Mouse (Mus musculus) neural tube, embryonic 15.5 days (tissue): ENCODE results near the gene Poll. TPM values are rescaled to one million over a fixed set of nuclear protein-coding genes. Genes with fewer than 3 reads are reported as not detected.
A peak's percentile ranks its signal among the peaks of the same experiment; 100 is the strongest.

Source experiments
- ATAC-seq: fragments of 200-750 bp; cut with Nextera tagmentation; 2 replicates; pipeline ENCODE4 v1.8.0; 2017; ENCODE audit warnings: mild to moderate bottlenecking, moderate TSS enrichment, moderate library complexity; ENCODE audit not compliant: low FRiP score
- H3K27ac ChIP-seq: fragments of 300-500 bp; sonication (generic); replicated peaks from 2 replicates; pipeline ENCODE4 v1.5.1; 2015; ENCODE audit warnings: mild to moderate bottlenecking, inconsistent platforms
- H3K27me3 ChIP-seq: fragments of 300-500 bp; sonication (generic); replicated peaks from 2 replicates; pipeline ENCODE4 v1.6.1; 2015; ENCODE audit warnings: inconsistent platforms
- H3K36me3 ChIP-seq: fragments of 300-500 bp; sonication (generic); 2 replicates; pipeline ENCODE4 v1.6.1; 2015; ENCODE audit warnings: inconsistent platforms
- H3K4me1 ChIP-seq: fragments of 300-500 bp; sonication (generic); 2 replicates; pipeline ENCODE4 v1.6.1; 2015; ENCODE audit warnings: inconsistent platforms
- H3K4me2 ChIP-seq: fragments of 300-500 bp; sonication (generic); 2 replicates; pipeline ENCODE4 v1.6.1; 2015; ENCODE audit warnings: inconsistent platforms, mild to moderate bottlenecking, moderate library complexity
- H3K4me3 ChIP-seq: fragments of 300-500 bp; sonication (generic); replicated peaks from 2 replicates; pipeline ENCODE4 v1.5.1; 2015; ENCODE audit warnings: mild to moderate bottlenecking, inconsistent platforms
- H3K9ac ChIP-seq: fragments of 300-500 bp; sonication (generic); replicated peaks from 2 replicates; pipeline ENCODE4 v1.6.1; 2015; ENCODE audit warnings: mild to moderate bottlenecking, inconsistent platforms
- H3K9me3 ChIP-seq: fragments of 300-500 bp; sonication (generic); replicated peaks from 2 replicates; pipeline ENCODE4 v1.6.1; 2016; ENCODE audit warnings: inconsistent platforms
- WGBS: fragments of 180-500 bp; shearing (Covaris S2); methylation state at CpG from one replicate; pipeline ENCODE4 v1.1.7; 2015; ENCODE audit warnings: mixed read lengths; 5-methylcytosine and 5-hydroxymethylcytosine counted together
- polyA plus RNA-seq: library from polyadenylated mRNA; unstranded; fragments of >200 nt; fragmentation: Nextera tagmentation; extraction: Ambion mirVana; gene quantifications from 2 replicates; pipeline ENCODE4 v1.2.1, GENCODE M21; 2015

Gene Poll
- polyA plus RNA-seq, 1 experiment from 2014 or later, result 11.0 TPM

DNA sequence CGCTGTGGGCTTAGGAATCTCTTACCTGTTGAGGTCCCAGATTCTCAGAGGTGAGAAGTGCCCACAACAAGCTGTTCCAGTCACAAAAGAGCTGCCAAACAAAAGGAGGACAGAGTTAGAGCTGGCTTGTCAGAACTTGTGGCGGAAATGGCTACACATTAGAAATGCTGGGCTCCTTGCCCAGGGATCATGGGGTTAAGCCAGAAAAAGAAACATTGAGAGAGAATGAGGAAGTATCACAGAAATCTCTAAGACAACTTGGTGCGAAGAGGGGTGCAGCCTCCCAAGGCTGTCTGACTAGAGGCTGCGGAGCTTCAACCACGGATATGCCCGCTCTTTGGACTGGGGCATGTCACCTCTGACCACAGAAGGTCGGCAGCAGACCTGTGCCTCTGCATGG, 31.4 kb upstream of the Poll start:
- ATAC-seq, result no peak
- Histone ChIP-seq H3K9ac (no peak overlapping the region), H3K4me1 (peaks cover 8% of the 10 kb centered on the region), H3K36me3 (peaks cover 18% of the 10 kb centered on the region), H3K4me2 (no peak overlapping the region), H3K4me3 (no peak overlapping the region), H3K27ac (no peak overlapping the region), H3K27me3 (no peaks in the 10 kb centered on the region; the same call in 1 of the 2 replicates), H3K9me3 (no peaks in the 10 kb centered on the region)
- WGBS, result 89% methylated on average over 7 of the region's 7 CpGs

DNA sequence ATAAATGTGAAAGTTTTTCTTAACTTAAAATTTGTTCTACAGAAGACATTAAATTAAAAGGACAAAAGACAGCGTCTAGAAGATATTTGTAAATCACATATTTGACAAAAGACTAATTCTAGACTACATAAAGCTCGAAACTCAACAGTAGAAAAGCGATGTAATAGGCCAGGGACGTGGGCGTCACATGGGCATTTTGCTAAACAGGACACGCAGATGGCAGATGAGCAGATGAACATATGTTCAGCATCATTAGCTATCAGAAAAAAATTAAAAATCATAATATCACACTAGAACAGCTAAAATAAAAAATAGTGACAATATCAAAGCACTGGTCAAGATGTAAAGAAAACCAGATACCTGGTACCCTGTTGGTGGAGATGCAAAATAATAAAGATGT, 29.4 kb upstream of the Poll start:
- Histone ChIP-seq H3K4me3 (no peak overlapping the region), H3K9ac (no peak overlapping the region), H3K4me2 (no peak overlapping the region), H3K4me1 (no peaks in the 10 kb centered on the region), H3K27ac (no peak overlapping the region), H3K9me3 (no peaks in the 10 kb centered on the region), H3K36me3 (peaks cover 21% of the 10 kb centered on the region), H3K27me3 (peaks cover 4% of the 10 kb centered on the region)
- 90% methylated on average over 6 of the region's 6 CpGs for WGBS
- ATAC-seq, result no peak

DNA sequence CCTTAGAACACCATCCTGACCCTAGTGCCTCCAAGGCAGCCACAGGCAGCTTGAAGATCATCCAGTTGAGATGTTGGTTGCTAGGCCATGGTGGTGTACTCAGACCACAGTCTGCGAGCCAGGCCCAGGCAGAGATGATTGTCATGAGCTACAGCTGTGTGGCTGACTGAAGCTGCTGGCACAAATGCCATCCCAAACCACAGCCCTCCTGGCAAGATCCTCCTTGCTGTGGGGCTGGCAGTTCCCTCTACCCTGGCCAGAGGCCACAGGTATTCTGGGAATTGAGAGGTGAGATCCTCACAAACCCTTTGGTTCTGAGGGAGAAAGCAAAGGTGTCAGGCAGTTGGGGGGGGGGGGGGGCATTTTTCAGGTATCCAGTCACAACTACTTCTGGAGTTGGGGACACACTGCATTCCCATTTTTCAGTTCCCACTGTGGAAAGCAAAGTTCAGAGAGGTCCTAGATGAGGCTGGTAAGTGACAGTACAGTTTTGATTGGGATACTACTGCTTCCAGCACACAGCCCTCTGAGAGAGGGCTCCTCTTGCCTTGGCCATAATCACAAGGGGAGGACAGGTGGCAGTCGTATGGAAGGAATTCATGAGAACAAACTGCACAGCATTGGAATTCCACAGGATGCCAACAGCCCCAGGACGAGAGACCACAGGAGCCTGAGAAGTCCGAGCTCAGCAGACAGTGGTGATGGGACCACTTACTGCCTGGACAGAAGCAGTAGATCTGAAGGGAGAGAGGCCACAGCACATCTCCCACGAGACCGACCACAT, 27.4 kb upstream of the Poll start:
- Histone ChIP-seq H3K4me2 (no peak overlapping the region), H3K27me3 (peaks cover 4% of the 10 kb centered on the region), H3K9ac (no peak overlapping the region), H3K27ac (no peak overlapping the region), H3K9me3 (no peaks in the 10 kb centered on the region), H3K4me1 (no peaks in the 10 kb centered on the region), H3K36me3 (peaks cover 23% of the 10 kb centered on the region), H3K4me3 (no peak overlapping the region)
- ATAC-seq, result no peak
- 87% methylated on average over 6 of the region's 6 CpGs for WGBS

DNA sequence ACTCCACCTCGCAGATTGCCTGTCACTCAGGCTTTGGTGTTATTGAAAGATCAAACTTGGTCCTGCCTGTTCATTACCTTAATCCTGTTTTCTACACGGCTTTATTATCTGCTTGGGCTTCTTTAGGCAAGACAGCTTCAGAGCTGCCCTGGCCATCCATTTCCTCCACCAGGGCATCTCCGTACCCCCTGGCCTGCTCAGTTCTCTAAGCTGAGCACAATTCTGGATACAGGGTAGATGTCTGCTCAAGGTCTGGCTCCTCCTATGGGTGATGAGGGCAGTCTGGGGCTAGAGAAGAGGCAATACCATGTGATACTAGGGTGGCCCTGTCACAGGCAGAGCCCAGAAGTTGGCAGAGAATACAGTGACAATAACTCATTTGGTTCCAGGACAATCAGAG, 26.5 kb upstream of the Poll start:
- no peak overlapping the region for H3K4me3 ChIP-seq
- no peak overlapping the region for H3K4me2 ChIP-seq
- H3K27ac ChIP-seq, result no peak overlapping the region
- no peak overlapping the region for H3K9ac ChIP-seq
- ATAC-seq, result no peak
- H3K4me1 ChIP-seq, result peaks cover 8% of the 10 kb centered on the region
- H3K36me3 ChIP-seq, result peaks cover 20% of the 10 kb centered on the region
- WGBS, result 79% methylated on average over 3 of the region's 3 CpGs
- H3K9me3 ChIP-seq, result no peaks in the 10 kb centered on the region
- H3K27me3 ChIP-seq, result peaks cover 4% of the 10 kb centered on the region

DNA sequence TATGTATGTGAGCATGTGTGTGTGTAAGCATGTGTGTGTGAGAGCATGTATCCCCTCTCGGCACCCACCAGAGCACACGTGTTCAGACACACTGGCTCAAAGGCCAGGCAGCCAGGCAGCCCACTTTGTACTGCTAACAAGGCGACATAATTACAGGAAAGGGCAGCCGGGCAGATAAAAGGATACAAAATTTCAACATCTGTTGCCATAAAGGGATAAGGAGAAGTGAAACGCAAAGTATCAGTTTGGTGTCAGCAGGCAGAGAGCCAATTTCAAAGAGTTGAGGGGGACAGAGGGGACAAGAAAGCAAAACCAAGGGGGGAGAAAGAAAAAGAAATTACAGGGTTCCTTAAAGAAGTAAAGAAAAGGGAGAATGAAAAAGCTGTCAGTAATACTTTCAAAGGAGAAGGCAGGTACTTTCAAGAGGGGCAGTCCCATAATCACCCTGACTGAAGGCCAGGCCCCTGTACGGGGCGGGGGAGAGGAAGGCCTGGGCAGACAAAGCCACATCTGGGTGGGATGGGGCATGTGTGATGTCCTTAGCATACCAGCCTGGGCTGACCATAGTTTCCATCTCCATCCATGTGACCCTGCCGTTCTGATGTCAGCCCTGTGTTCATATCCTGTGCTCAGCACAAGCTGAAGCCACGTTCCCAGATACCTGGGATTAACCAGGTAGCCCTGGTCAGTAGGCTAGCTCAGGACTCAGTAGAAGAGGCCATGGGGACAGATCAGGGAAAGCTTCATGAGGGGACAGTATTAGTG, 24.7 kb upstream of the Poll start:
- peaks cover 8% of the 10 kb centered on the region; the same call in 1 of the 2 replicates for H3K36me3 ChIP-seq
- H3K4me2 ChIP-seq, result no peak overlapping the region
- peaks cover 4% of the 10 kb centered on the region for H3K27me3 ChIP-seq
- H3K9ac ChIP-seq, result no peak overlapping the region
- 73% methylated on average over 9 of the region's 9 CpGs for WGBS
- ATAC-seq, result no peak
- no peak overlapping the region for H3K27ac ChIP-seq
- peaks cover 14% of the 10 kb centered on the region for H3K4me1 ChIP-seq
- H3K4me3 ChIP-seq, result no peak overlapping the region
- no peaks in the 10 kb centered on the region for H3K9me3 ChIP-seq

DNA sequence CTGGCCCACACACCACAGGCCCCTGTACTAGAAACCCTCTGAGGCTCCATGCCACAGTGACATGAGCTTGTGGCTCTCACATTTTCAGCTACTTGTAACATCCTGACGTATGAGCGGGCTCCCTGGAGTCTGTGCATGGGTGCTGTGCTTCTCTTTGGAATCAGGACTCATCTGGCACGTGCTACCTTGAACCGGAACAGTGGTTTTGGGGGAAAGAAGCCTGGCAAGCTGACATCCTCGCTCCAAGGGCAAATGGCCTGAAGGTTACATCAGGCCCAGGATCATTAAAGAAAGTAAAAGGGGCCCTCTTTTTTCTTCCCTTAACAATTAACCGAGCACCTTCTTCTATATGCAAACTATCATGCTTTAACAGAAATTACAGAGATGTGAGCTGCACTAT, 22.8 kb upstream of the Poll start:
- Histone ChIP-seq H3K4me2 (no peak overlapping the region), H3K36me3 (peaks cover 19% of the 10 kb centered on the region), H3K4me1 (peaks cover 17% of the 10 kb centered on the region), H3K27ac (no peak overlapping the region), H3K4me3 (no peak overlapping the region), H3K9ac (no peak overlapping the region), H3K9me3 (no peaks in the 10 kb centered on the region), H3K27me3 (peaks cover 4% of the 10 kb centered on the region)
- WGBS, result 85% methylated on average over 6 of the region's 6 CpGs
- no peak for ATAC-seq

DNA sequence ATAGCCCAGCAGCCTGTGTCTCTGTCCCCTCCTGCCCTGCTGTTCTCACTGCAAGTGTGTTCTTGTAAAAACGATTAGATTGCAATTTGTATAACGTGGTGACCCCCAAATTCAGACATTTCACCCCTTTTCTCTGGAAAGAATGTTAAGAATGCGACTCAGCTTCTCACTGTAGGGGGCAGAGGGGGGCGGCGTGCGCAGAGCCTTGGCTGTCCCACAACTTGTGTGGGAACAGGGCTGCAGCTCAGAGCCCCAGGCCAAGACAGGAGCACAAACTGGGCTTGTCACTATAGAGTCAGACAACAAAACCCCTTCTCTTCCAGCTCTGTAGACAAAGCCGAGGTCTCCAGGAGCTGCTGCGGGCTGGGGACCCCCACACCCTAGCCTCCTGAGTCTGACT, 21.8 kb upstream of the Poll start:
- WGBS, result 16% methylated on average over 8 of the region's 8 CpGs
- no peak overlapping the region for H3K4me2 ChIP-seq
- H3K4me1 ChIP-seq, result peaks cover 17% of the 10 kb centered on the region
- no peaks in the 10 kb centered on the region for H3K9me3 ChIP-seq
- no peak for ATAC-seq
- H3K27me3 ChIP-seq, result peaks cover 4% of the 10 kb centered on the region
- H3K9ac ChIP-seq, result no peak overlapping the region
- H3K4me3 ChIP-seq, result no peak overlapping the region
- H3K27ac ChIP-seq, result no peak overlapping the region
- peaks cover 24% of the 10 kb centered on the region for H3K36me3 ChIP-seq

DNA sequence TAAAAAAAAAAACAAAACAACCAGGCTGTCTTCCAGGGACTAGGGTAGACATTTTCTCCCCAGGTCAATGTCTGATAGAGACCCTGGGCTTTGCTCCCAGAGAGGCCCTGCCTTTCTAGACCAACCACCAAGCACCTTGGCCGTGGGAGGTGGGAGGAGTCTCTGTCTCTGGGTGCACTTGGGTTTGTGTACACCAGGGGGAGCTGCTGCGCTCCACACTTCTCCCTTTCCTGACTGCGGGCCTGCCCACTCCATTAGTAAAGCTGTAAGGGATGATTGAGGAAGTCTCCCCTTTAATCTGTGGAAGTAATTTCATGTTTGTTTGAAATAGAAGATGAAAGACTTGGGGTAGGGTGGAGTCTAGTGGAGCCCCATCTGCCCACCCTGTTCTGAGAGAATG, 20.9 kb upstream of the Poll start:
- H3K27ac ChIP-seq, result no peak overlapping the region
- H3K9ac ChIP-seq, result no peak overlapping the region
- H3K27me3 ChIP-seq, result peaks cover under 1% of the 10 kb centered on the region; the same call in 1 of the 2 replicates
- no peak overlapping the region for H3K4me2 ChIP-seq
- 50% methylated on average over 3 of the region's 3 CpGs for WGBS
- H3K36me3 ChIP-seq, result peaks cover 30% of the 10 kb centered on the region
- H3K4me3 ChIP-seq, result no peak overlapping the region
- H3K4me1 ChIP-seq, result peaks cover 17% of the 10 kb centered on the region
- no peaks in the 10 kb centered on the region for H3K9me3 ChIP-seq
- no peak for ATAC-seq

DNA sequence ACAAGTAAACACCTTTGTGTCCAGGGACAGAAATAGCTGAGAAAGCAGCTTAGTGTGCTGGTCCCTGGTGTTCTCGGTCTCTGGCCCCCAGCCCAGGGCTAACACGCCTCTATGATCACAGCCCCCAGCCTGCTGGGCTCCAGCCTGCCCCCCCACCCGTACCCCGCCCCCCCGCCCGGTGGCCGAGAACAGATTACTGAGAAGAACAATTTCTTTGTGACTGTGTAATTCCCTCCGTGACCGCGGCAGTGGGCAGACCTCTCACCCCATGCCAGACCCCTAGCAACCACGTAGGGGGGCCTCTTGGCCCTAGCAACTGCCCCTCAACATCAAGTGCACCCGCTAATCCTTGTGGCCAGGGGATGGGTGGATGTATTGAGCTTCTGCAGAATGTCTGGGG, 19.9 kb upstream of the Poll start:
- Histone ChIP-seq H3K9me3 (no peaks in the 10 kb centered on the region), H3K4me3 (no peak overlapping the region), H3K9ac (no peak overlapping the region), H3K4me1 (peaks cover 21% of the 10 kb centered on the region), H3K36me3 (peaks cover 30% of the 10 kb centered on the region), H3K4me2 (no peak overlapping the region), H3K27me3 (no peaks in the 10 kb centered on the region), H3K27ac (no peak overlapping the region)
- ATAC-seq, result 0 out of 2 replicates have a peak, but pooled peaks have one; percentile 15
- WGBS, result 29% methylated on average over 12 of the region's 12 CpGs

DNA sequence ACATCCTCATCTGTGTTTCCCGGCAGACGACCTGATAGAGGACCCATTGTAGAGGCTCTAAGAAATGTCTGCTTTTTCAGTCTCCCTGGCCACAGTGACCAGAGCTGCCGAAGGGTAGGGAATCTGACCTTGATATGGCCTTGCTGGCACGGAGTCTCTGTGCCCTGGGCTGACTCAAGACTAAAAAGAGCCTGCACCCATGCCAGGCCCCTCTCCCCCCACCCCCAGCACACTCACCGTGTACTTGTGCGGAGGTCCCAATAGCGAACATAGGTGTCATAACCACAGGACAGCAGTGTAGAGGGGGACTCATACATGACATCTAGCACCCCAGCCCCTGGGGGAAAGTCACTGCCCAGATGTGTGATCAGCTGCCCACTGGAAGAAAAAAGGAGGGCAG, 19.1 kb upstream of the Poll start:
- Histone ChIP-seq H3K27ac (no peak overlapping the region), H3K27me3 (no peaks in the 10 kb centered on the region), H3K4me1 (peaks cover 29% of the 10 kb centered on the region), H3K4me3 (no peak overlapping the region), H3K9ac (no peak overlapping the region), H3K36me3 (peaks cover 28% of the 10 kb centered on the region), H3K9me3 (no peaks in the 10 kb centered on the region), H3K4me2 (no peak overlapping the region)
- ATAC-seq, result no peak
- 91% methylated on average over 7 of the region's 7 CpGs for WGBS

DNA sequence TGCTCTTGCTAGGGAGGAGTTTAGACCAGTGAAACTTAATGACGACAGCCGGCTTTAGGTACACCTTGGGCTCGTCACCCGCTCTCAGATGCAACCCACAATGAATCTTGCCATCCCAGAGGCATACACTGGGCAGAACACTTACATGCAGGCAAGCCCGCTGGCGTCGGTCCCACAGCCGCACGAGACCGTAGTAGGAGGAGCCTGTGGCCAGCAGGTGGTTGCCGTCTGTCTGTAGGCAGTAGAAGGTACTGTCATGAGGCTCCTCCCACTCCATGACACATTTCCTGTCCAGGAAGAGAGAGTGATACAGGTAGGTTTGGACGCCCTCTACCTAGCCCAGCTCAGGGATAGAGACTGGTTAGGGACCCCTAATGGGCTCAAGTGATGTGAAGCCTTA, 18.6 kb upstream of the Poll start:
- H3K27ac ChIP-seq, result no peak overlapping the region
- H3K36me3 ChIP-seq, result peaks cover 28% of the 10 kb centered on the region
- no peaks in the 10 kb centered on the region for H3K9me3 ChIP-seq
- peaks cover 33% of the 10 kb centered on the region for H3K4me1 ChIP-seq
- no peak overlapping the region for H3K9ac ChIP-seq
- ATAC-seq, result no peak
- H3K4me3 ChIP-seq, result no peak overlapping the region
- no peaks in the 10 kb centered on the region for H3K27me3 ChIP-seq
- WGBS, result 89% methylated on average over 12 of the region's 12 CpGs
- no peak overlapping the region for H3K4me2 ChIP-seq

DNA sequence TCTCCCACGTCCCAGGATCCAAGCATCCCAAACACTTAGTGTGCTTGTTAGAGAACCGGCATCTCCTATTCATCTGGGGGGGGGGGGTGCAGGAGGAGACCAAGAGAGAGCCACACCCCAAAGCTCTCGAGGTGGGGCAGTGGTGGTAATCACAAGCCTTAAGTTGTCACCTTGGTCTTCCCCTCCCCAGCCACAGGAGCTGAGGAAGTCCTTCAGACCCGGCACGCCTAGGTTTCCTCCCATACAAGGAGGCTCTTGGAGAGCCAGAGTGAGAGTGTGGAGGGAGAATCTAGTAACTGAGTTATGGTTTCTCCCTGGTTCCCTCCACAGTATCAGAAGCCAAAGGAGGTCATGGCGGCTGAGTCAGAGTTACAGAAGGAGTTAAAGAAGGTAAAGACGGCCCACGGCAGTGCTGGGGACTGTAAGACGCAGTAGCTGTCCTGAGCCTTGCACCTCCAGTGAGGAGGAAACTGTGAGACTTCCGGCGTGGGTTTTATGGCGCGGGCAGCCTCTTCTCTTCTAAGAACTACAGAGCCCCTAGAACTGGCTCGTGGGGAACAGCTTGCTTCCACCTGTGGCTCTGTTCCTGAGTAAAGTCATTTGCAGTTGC, 16.9 kb upstream of the Poll start:
- Histone ChIP-seq H3K27me3 (no peaks in the 10 kb centered on the region), H3K36me3 (peaks cover 28% of the 10 kb centered on the region), H3K9ac (no peak overlapping the region), H3K4me1 (peaks cover 36% of the 10 kb centered on the region), H3K9me3 (no peaks in the 10 kb centered on the region), H3K4me2 (no peak overlapping the region), H3K27ac (no peak overlapping the region), H3K4me3 (no peak overlapping the region)
- WGBS, result 80% methylated on average over 14 of the region's 14 CpGs
- ATAC-seq, result no peak
